Mouse (Mus musculus) lung, adult 2 months (tissue): ENCODE measurements at regions not wholly inside any gene's neighbourhood (a gene's known extent, or its start where the extent isn't known, plus 50 kb on each side); places are given as distances from the start of the nearest gene placed in this dataset.

Experiments used
- DNase-seq: peaks from one replicate; pipeline ENCODE4 v3.0.0; 2022
- H3K4me1 ChIP-seq: fragments of 200-500 bp; 2 replicates; pipeline ENCODE4 v1.6.1; 2011; ENCODE audit warnings: low read length; ENCODE audit not compliant: control insufficient read depth, insufficient read depth
- H3K4me3 ChIP-seq: fragments of 200-500 bp; replicated peaks from 2 replicates; pipeline ENCODE3; 2011; ENCODE audit warnings: low read depth, mild to moderate bottlenecking, control low read depth, low read length; ENCODE audit errors: extremely low read depth
- CTCF ChIP-seq: fragments of 200-500 bp; IDR thresholded peaks from 2 replicates; pipeline ENCODE4 v1.5.1; 2011; ENCODE audit warnings: mild to moderate bottlenecking, low read length, control low read depth; ENCODE audit not compliant: insufficient read depth
- POLR2A ChIP-seq: fragments of 200-500 bp; IDR thresholded peaks from 2 replicates; pipeline ENCODE4 v1.6.1; 2011; ENCODE audit warnings: low read depth, mild to moderate bottlenecking, control low read depth, low read length, borderline replicate concordance; ENCODE audit errors: extremely low read depth
- WGBS: fragments of 180-500 bp; shearing (Covaris S2); methylation state at CpG from one replicate; pipeline ENCODE4 v1.1.7; 2018; 5-methylcytosine and 5-hydroxymethylcytosine counted together

- TF ChIP-seq POLR2A (no peak), CTCF (no peak)
These were observed 129.1 kb upstream of the Ankrd50 start for GRCm38 (mm10) chr3:38613706-38614105.

GRCm38 (mm10) chr3:38591531-38591930 is 106.9 kb upstream of the Ankrd50 start:
- no peak for DNase-seq
- TF ChIP-seq CTCF (no peak), POLR2A (no peak)
- 100% methylated on average over 1 of the region's 1 CpGs for WGBS

More at GRCm38 (mm10) chr3:38613706-38614105, 129.1 kb upstream of the Ankrd50 start:
- WGBS: 79% methylated on average over 6 of the region's 6 CpGs
- DNase-seq: no peak
- H3K4me3 ChIP-seq: no peak overlapping the region
- no peaks in the 10 kb centered on the region for H3K4me1 ChIP-seq

GRCm38 (mm10) chr3:38588966-38589365 is 104.3 kb upstream of the Ankrd50 start:
- no peak for DNase-seq
- H3K4me1 ChIP-seq: no peaks in the 10 kb centered on the region
- TF ChIP-seq CTCF: no peak
- no peak for TF ChIP-seq POLR2A
- H3K4me3 ChIP-seq: no peak overlapping the region

More at GRCm38 (mm10) chr3:38591531-38591930, 106.9 kb upstream of the Ankrd50 start:
- H3K4me3 ChIP-seq: no peak overlapping the region
- H3K4me1 ChIP-seq: no peaks in the 10 kb centered on the region

- Histone ChIP-seq H3K4me3 (no peak overlapping the region), H3K4me1 (no peaks in the 10 kb centered on the region)
- no peak for TF ChIP-seq POLR2A
- no peak for TF ChIP-seq CTCF
- no peak for DNase-seq
- 66% methylated on average over 5 of the region's 5 CpGs for WGBS
These were observed 100.9 kb upstream of the Ankrd50 start for GRCm38 (mm10) chr3:38585509-38585908.

- DNase-seq: no peak
- TF ChIP-seq CTCF (no peak), POLR2A (no peak)
- 85% methylated on average over 1 of the region's 1 CpGs for WGBS
- no peak overlapping the region for H3K4me3 ChIP-seq
- no peaks in the 10 kb centered on the region for H3K4me1 ChIP-seq
These were observed 95.1 kb upstream of the Ankrd50 start for GRCm38 (mm10) chr3:38579781-38580180.

- Histone ChIP-seq H3K4me3 (no peak overlapping the region), H3K4me1 (no peaks in the 10 kb centered on the region)
- 49% methylated on average over 5 of the region's 5 CpGs for WGBS
- no peak for DNase-seq
- TF ChIP-seq POLR2A (no peak), CTCF (no peak)
These were observed 93.4 kb upstream of the Ankrd50 start for GRCm38 (mm10) chr3:38577890-38578628.

GRCm38 (mm10) chr3:38573594-38573993 is 89.0 kb upstream of the Ankrd50 start:
- DNase-seq: no peak
- TF ChIP-seq CTCF: no peak
- no peak for TF ChIP-seq POLR2A
- Histone ChIP-seq H3K4me3 (no peak overlapping the region), H3K4me1 (no peaks in the 10 kb centered on the region; the same call in 1 of the 2 replicates)
- WGBS: 70% methylated on average over 5 of the region's 5 CpGs

GRCm38 (mm10) chr3:38572159-38572558 is 87.5 kb upstream of the Ankrd50 start:
- no peak for DNase-seq
- no peak for TF ChIP-seq CTCF
- no peak for TF ChIP-seq POLR2A
- Histone ChIP-seq H3K4me3 (no peak overlapping the region), H3K4me1 (no peaks in the 10 kb centered on the region; the same call in 1 of the 2 replicates)
- 26% methylated on average over 3 of the region's 3 CpGs for WGBS

GRCm38 (mm10) chr3:38571224-38571623 is 86.6 kb upstream of the Ankrd50 start:
- TF ChIP-seq CTCF (no peak), POLR2A (no peak)
- Histone ChIP-seq H3K4me3 (no peak overlapping the region), H3K4me1 (no peaks in the 10 kb centered on the region; the same call in 1 of the 2 replicates)
- DNase-seq: no peak
- WGBS: 63% methylated on average over 4 of the region's 4 CpGs

- H3K4me3 ChIP-seq: no peak overlapping the region
- 46% methylated on average over 6 of the region's 6 CpGs for WGBS
- DNase-seq: no peak
- no peaks in the 10 kb centered on the region; the same call in 1 of the 2 replicates for H3K4me1 ChIP-seq
- TF ChIP-seq POLR2A: no peak
- TF ChIP-seq CTCF: no peak
These were observed 84.4 kb upstream of the Ankrd50 start for GRCm38 (mm10) chr3:38569001-38569400.

- no peak overlapping the region for H3K4me3 ChIP-seq
- TF ChIP-seq CTCF (no peak), POLR2A (no peak)
- WGBS: 55% methylated on average over 2 of the region's 2 CpGs
- H3K4me1 ChIP-seq: no peaks in the 10 kb centered on the region; the same call in 1 of the 2 replicates
- no peak for DNase-seq
These were observed 83.9 kb upstream of the Ankrd50 start for GRCm38 (mm10) chr3:38568596-38568975.
